Mouse (Mus musculus): ENCODE results near the gene Ppip5k1.

DNA sequence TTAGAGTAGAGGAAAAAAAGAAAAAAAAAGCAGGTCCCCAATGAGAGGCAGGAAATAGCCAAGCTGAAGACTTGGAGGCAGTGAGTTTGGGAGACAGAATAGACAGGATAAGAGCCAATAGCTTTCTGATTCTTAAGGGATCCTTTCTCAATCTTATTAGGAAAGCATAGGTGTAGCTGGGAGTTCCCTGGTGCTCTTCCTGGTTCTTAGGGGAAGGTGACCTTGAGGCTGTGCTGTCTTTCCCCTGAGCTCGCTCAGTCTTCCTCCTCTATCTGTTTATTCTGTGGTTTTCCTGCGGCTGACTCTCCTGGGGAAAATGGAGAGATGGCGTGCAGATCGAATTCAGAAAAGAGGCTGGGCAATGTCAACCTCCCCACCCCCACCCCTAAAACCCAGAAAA lies 2.8 kb upstream of the Ppip5k1 start:
- TF ChIP-seq CTCF (IDR thresholded peaks at IDR 0.05; ENCODE audit: insufficient read depth, low read length) (no peak), POLR2A (IDR thresholded peaks at IDR 0.05; ENCODE audit: borderline replicate concordance, extremely low read depth, low read depth, low read length) (no peak)
